Mouse (Mus musculus): ENCODE data around the gene Pth1r.

GRCm38 (mm10) chr9:110699574-110699973 lies 47.4 kb downstream of the Pth1r start:
- TF ChIP-seq GATA1 (IDR thresholded peaks at IDR 0.05; ENCODE audit: borderline replicate concordance, low read length), result no peak
- TF ChIP-seq FLI1 (IDR thresholded peaks at IDR 0.05; ENCODE audit: low read length), result no peak

All from megakaryocyte, embryonic 14.5 days (primary cell).